Mouse (Mus musculus) G1E (cell line): ENCODE data around the gene Rtn4rl2.

Experiments used
- CTCF ChIP-seq: IDR thresholded peaks from 2 replicates; pipeline ENCODE4 v1.5.1; 2012; ENCODE audit warnings: low read depth, low read length, inconsistent platforms, mixed read lengths
- GATA1 ChIP-seq: IDR thresholded peaks from 2 replicates; pipeline ENCODE4 v1.6.1; 2012; ENCODE audit warnings: borderline replicate concordance, low read length, inconsistent platforms, mixed read lengths
- POLR2AphosphoS5 ChIP-seq: IDR thresholded peaks from 2 replicates; pipeline ENCODE4 v1.6.1; 2012; ENCODE audit warnings: low read depth, low read length, inconsistent platforms; ENCODE audit not compliant: insufficient replicate concordance
- TAL1 ChIP-seq: conservative IDR thresholded peaks from 2 replicates; pipeline ENCODE4 v1.6.1; 2012; ENCODE audit warnings: low read depth, low read length, inconsistent platforms, mixed read lengths

DNA sequence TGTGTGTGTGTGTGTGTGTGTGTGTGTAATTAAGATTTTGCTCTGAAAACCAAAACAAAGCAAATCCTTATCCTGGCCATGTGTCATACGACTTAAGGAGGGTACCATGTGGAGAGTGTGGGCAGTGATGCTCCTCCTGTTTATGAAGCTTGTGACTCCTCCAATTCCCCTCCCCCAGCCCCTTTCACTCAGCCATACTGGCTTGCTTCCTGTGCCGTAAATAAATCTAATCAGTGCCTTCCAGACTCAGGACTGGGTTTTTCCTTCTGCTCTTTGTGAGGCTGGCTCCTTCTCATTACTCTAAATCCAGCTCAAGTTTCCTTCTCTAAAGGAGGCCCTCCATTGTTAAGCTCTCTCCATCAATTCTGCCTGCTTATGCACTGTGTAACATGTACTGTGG is 63.3 kb downstream of the Rtn4rl2 start:
- no peak for TF ChIP-seq GATA1
- no peak for TF ChIP-seq CTCF
- no peak for TF ChIP-seq TAL1
- TF ChIP-seq POLR2AphosphoS5: no peak
